Comparison of ENCODE assay signal across 11 mouse cellular contexts in the genomic region with DNA sequence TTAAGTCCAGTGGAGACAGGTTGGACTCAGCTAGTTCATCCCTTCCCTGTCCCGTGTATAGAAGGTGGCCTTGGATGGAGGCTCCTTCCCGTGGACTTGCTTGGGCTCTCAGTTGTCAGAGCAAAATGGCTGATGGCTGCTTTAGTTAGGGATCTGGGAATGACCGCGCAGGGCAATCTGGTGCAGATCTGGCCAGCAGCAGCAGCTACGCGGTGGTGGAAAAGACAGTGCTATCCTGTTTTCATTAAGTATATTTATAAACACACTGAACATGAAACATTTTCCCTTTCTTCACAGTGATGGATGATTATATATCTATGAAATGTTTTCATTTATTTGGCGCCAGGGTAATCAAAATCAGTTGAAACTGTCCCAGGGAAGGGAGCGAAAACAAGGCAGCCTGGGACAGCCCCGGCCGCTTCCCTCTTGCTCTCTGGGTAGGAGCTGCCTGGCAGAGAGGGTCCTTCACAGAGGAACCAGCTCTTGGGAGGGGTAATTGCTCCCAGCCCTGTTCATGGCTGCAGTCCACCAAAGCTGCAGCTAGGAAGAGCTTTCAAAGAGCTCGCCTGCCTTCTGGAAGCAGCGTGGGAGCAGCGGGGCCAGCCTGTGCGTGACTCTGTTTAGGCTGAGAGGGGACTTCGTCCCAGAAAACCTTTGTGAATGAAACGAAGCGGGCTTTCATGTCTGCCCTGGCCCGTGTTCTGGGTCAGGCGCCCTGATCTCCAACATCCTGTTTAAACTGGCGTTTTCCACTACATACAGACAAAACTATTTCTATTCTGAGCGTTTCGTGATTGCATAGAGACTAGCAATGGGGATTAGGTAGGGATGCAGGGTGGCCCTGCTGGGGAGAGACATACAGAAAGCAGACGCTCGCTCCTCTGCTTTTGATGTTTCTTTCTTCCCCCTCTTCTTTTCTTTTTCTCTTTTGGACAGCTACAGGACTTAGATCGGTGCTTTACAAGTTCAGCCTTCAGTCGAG. TPM values are rescaled to one million over a fixed set of nuclear protein-coding genes. Genes with fewer than 3 reads are reported as not detected.
DNase-seq lines count a peak whose midpoint lies in the region; ATAC-seq and TF ChIP-seq lines count a peak whose summit lies in the region.
"Had no signal": no experiment of that assay in that cellular context is flagged by ENCODE, and none has a peak within 500 bp of the region (broad histone marks: within the 10 kb centered on the region; RNA-seq: fewer than 3 reads in every experiment).

No protein-coding gene starts in this region.

- H3K9ac ChIP-seq in heart, embryonic 12.5 days = 0 out of 2 replicates have a peak overlapping the region, but pooled peaks have one; percentile 22
- H3K9ac ChIP-seq: liver, embryonic 14.5 days had no signal

- no peak for TF ChIP-seq CTCF in small intestine, adult 2 months (IDR thresholded peaks at IDR 0.05; ENCODE audit: extremely low read depth, insufficient read length, insufficient replicate concordance, low read depth, low read length)

- no peaks in the 10 kb centered on the region for H3K36me3 ChIP-seq in heart, embryonic 12.5 days
- H3K36me3 ChIP-seq in limb, embryonic 10.5 days = no peaks in the 10 kb centered on the region
- H3K36me3 ChIP-seq in small intestine, adult 2 months (ENCODE audit: control insufficient read depth, insufficient read depth, low read length) = no peaks in the 10 kb centered on the region

- no peak for TF ChIP-seq POLR2A in small intestine, adult 2 months (IDR thresholded peaks at IDR 0.05; ENCODE audit: low read depth, low read length)

- intact Hi-C loops in heart, postnatal 25 days (cut with DNase I) = no loop called here
- intact Hi-C loops in left cerebral cortex, postnatal 25 days (cut with DNase I) = no loop called here

- DNase-seq in heart, postnatal 25 days (ENCODE audit: low spot score) = no peak
- peak; percentile 42 for DNase-seq in ovary, adult 18-20 months (ENCODE audit: low spot score)
- DNase-seq in ovary, postnatal 14 days (ENCODE audit: low spot score) = no peak
- DNase-seq in limb, embryonic 10.5 days (ENCODE audit: low spot score) = peak; percentile 44
- DNase-seq in left cerebral cortex, postnatal 25 days (ENCODE audit: low spot score in 2 of 2) = no peak
- no peak for DNase-seq in adrenal gland, postnatal 25 days
- DNase-seq: heart, adult 11 months had no signal

- 52% methylated on average over 26 of the region's 26 CpGs for WGBS in heart, embryonic 12.5 days
- WGBS in limb, embryonic 10.5 days = 62% methylated on average over 26 of the region's 26 CpGs
- WGBS in small intestine, adult 2 months = 66% methylated on average over 26 of the region's 26 CpGs

- peaks cover 31% of the 10 kb centered on the region for H3K27me3 ChIP-seq in heart, embryonic 12.5 days (replicated peaks)
- no peaks in the 10 kb centered on the region for H3K27me3 ChIP-seq in limb, embryonic 10.5 days (ENCODE audit: low read depth, poor library complexity, severe bottlenecking)
- no peaks in the 10 kb centered on the region for H3K27me3 ChIP-seq in small intestine, adult 2 months (ENCODE audit: control insufficient read depth, insufficient read depth, low read length)
- H3K27me3 ChIP-seq: CH12.LX had no signal

- H3K27ac ChIP-seq in heart, embryonic 12.5 days (ENCODE audit: poor library complexity, severe bottlenecking) = no peak overlapping the region
- H3K27ac ChIP-seq in limb, embryonic 10.5 days = peak overlapping the region; percentile 38; the same call in 1 of the 2 replicates
- peak overlapping the region; percentile 64 for H3K27ac ChIP-seq in small intestine, adult 2 months (ENCODE audit: insufficient read depth, low read depth, low read length)
- H3K27ac ChIP-seq: liver, embryonic 14.5 days had no signal

- no peaks in the 10 kb centered on the region; the same call in 1 of the 2 replicates for H3K9me3 ChIP-seq in heart, embryonic 12.5 days (replicated peaks)
- H3K9me3 ChIP-seq in limb, embryonic 10.5 days (replicated peaks) = no peaks in the 10 kb centered on the region

- peaks cover 4% of the 10 kb centered on the region; the same call in 1 of the 2 replicates for H3K4me1 ChIP-seq in heart, embryonic 12.5 days (replicated peaks)
- peaks cover 12% of the 10 kb centered on the region for H3K4me1 ChIP-seq in limb, embryonic 10.5 days
- no peaks in the 10 kb centered on the region for H3K4me1 ChIP-seq in small intestine, adult 2 months (ENCODE audit: control insufficient read depth, insufficient read depth, insufficient read length, low read length)

- peak overlapping the region; percentile 48 for H3K4me2 ChIP-seq in heart, embryonic 12.5 days

- no peak; the same call in 1 of the 2 replicates for ATAC-seq in heart, embryonic 12.5 days (ENCODE audit: insufficient number of reproducible peaks, low FRiP score)

- no peak overlapping the region for H3K4me3 ChIP-seq in heart, embryonic 12.5 days
- H3K4me3 ChIP-seq in limb, embryonic 10.5 days = no peak overlapping the region
- H3K4me3 ChIP-seq in small intestine, adult 2 months (ENCODE audit: low read depth, low read length) = no peak overlapping the region

RNA-seq across cellular contexts. Expression of gene Runx1, which starts 19.6 kb away (rescaled TPM):
- 1.3 and 1.5 TPM in 2 replicates for polyA plus RNA-seq in heart, embryonic 12.5 days (2016; fragmentation: Nextera tagmentation; extraction: Ambion mirVana)
- 1 to 10 TPM; 2.0 to 2.1 TPM for total RNA-seq in heart, postnatal 25 days (2021)
- polyA plus RNA-seq in limb, embryonic 10.5 days (2016; fragmentation: Nextera tagmentation; extraction: Ambion mirVana) = 1.2 TPM in 2 replicates
- 15.4 and 16.0 TPM in 2 replicates for polyA plus RNA-seq in small intestine, adult 2 months (2012; rRNA removed)
- 1 to 10 TPM; 1.5 to 2.3 TPM for total RNA-seq in left cerebral cortex, postnatal 25 days (2021)
- 3.7 and 5.6 TPM in 2 replicates for total RNA-seq in adrenal gland, postnatal 25 days (2021)

Comparison
In these comparisons a context has a peak if more than half of its experiments do, and no peak if none do; other contexts are left out.
1. DNase-seq: peak in ovary, adult 18-20 months (single experiment) and limb, embryonic 10.5 days (single experiment); none in heart, postnatal 25 days (single experiment), ovary, postnatal 14 days (single experiment), left cerebral cortex, postnatal 25 days (0 of 2) and adrenal gland, postnatal 25 days (single experiment).